Mouse (Mus musculus): ENCODE data around the gene Krtap9-3. TPM values are rescaled to one million over a fixed set of nuclear protein-coding genes. Genes with fewer than 3 reads are reported as not detected.
A peak's percentile ranks its signal among the peaks of the same experiment; 100 is the strongest.
"Not testable (repeated sequence)": the region's sequence is repeated elsewhere in the genome, so short reads cannot be mapped to it uniquely, and the experiment has no call there.

Gene Krtap9-3
- not detected for total RNA-seq (2021)

GRCm38 (mm10) chr11:99597742-99598141, at the start of gene Krtap9-3:
Gene Krtap9-3, minus strand, starts transcription at chr11:99598105.
- DNase-seq: not testable (repeated sequence)

DNA sequence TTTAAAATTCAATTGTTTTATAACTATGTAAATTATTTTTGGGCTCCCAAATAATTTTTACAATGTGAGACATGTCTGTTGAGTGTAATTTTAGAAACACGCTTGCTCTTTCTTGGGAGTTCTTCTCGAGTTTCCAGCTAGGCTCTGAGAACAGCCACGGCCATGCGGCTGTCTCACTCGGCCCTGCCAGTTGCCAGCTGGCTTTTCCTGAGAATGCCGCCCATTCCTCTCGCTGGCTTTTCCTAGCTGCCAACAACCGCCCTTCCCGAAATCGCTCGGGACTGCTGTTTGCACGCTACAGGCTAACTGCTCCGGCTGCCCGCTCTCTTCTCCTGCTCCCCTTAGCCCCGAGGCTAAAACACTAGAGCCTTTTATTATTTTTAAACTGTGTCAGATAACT, 48.5 kb upstream of the Krtap9-3 start:
- no peak for DNase-seq

- DNase-seq: no peak
Measured at GRCm38 (mm10) chr11:99644351-99644750, 46.4 kb upstream of the Krtap9-3 start.

GRCm38 (mm10) chr11:99643635-99644139, 45.8 kb upstream of the Krtap9-3 start, which contains the start of gene Krtap4-7:
Gene Krtap4-7, minus strand, starts transcription at chr11:99644089.
- not testable (repeated sequence) for DNase-seq

DNA sequence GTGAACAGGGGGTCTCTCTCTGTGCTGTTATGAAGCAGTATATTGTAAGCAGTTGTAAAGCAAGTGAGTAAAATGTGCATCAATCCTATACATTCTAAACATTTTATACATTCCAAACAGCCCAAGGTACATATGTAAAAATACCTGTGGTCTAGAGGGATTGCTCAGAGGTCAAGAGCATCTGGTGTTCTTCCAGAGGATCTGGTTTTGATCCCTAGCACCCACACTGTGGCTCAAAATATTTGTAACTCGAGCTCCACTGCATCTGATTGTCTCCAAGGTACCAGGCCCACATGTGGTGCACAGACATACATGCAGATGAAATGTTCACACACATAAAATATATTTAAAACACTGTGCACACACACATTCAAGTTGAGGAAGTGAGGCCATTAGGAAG, 43.0 kb upstream of the Krtap9-3 start:
- no peak for DNase-seq

DNA sequence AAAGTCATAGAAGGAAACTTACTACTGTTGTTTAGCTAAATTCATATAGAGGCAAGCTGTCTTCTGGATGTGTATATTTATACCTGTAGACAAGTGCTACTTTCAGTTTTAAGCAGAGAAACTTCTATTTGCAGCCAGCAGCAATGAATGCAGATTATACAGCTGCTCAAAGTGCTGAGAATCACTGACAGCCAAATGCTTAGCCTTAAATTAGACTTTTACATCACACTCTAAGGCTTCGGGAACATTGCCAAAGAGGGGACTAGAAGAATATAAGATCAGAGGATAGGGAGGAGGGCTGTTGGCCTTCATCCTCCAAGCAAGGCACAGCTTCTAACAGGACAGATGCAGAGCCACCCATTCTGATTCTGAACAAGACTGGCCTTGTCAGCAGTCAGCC, 39.2 kb upstream of the Krtap9-3 start:
- no peak for DNase-seq

- no peak for DNase-seq
Measured at GRCm38 (mm10) chr11:99634653-99635134, 36.8 kb upstream of the Krtap9-3 start, which contains the start of gene Krtap4-2. Gene Krtap4-2, minus strand, starts transcription at chr11:99635084.

DNA sequence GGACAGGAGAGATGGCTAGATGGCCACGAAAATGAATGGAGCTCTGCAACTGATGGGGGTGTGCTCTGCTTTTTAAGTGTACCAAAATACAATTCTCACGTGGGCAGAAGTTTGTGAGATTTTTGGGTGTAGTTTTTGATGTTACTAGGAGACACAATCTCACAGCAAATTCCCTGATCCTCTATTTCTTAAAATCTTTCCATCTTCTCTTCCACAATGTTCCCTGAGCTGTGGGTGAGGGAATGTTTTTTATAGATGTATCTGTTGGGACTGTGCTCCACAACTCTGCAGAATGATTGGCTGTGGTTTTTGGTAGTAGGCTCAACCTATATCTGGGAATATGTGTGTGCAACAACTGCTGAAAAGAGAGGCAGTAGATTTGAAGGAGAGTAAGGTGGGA, 35.4 kb upstream of the Krtap9-3 start:
- DNase-seq: no peak

DNA sequence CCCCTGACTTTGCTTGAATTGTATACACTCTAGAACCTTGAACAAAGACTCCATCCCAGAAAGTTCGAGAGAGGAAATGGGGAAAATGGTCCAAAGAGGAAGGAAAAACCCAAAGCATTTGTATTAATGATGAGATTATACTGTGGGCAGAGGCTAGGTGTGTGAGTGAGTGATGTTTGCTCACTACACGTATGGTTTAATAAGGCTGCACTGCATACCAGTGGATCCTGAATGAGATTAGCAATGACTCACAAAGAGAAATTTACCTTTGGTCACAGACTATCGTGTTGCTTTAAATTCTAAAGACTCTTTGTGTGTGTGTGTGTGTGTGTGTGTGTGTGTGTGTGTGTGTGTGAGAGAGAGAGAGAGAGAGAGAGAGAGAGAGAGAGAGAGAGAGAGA, 33.0 kb upstream of the Krtap9-3 start:
- DNase-seq: no peak

GRCm38 (mm10) chr11:99628138-99628537, 30.2 kb upstream of the Krtap9-3 start, which contains the start of gene Krtap4-1:
Gene Krtap4-1, minus strand, starts transcription at chr11:99628238.
- no peak for DNase-seq

GRCm38 (mm10) chr11:99620335-99620734, 22.4 kb upstream of the Krtap9-3 start, which contains the start of gene Gm11562:
Gene Gm11562, minus strand, starts transcription at chr11:99620435.
- DNase-seq: no peak

GRCm38 (mm10) chr11:99614796-99615363, 17.0 kb upstream of the Krtap9-3 start, which contains the start of gene Krtap2-4:
Gene Krtap2-4, minus strand, starts transcription at chr11:99614846.
- no peak for DNase-seq

GRCm38 (mm10) chr11:99610089-99610488, 12.2 kb upstream of the Krtap9-3 start, which contains the start of gene Gm11937:
Gene Gm11937, minus strand, starts transcription at chr11:99610189.
- DNase-seq: not testable (repeated sequence)

GRCm38 (mm10) chr11:99609126-99609525, 11.2 kb upstream of the Krtap9-3 start:
- peak; percentile 32 to 37 for DNase-seq

DNA sequence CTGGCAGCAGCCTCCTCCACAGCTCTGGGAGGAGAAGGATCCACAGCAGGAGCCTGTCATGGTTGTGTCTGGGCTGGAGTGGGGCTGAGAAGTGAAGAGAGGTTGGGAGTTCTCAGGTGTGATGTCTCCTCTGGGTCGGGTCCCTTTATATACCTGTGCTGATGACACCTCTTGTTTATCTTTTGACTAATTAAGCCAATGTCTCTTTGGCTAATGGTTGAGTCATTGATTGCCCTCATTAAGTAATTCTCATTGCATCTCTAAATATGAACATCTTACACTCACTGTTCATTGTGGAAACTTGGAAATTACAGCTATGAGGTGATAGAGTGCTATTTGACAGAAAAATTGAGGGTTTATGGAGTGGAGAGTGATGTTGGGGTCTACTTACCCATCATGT, 5.3 kb upstream of the Krtap9-3 start, which contains the start of gene Gm11938:
Gm11938 (minus strand) TSS at position 101 of the 400 bp plus-strand sequence.
- not testable (repeated sequence) for DNase-seq

DNA sequence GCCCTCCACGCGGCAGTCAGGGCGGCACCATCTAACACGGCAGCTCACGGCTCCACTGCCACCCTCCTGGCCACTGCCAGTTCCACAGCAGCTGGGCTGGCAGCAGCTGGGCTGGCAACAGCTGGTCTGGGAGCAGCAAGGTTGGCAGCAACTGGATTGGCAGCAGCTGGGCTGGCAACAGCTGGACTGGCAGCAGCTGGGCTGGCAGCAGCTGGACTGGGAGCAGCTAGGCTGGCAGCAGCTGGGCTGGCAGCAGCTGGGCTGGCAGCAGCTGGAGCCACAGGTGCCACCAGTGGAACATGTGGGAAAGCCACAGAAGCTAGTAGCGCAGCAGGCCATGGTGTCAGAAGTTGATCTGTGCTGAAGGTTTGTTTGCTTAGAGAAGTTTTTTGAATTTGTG, 6.9 kb downstream of the Krtap9-3 start, which contains the start of gene Krtap1-3:
Krtap1-3 (minus strand) TSS at position 359 of the 400 bp plus-strand sequence.
- no peak for DNase-seq

- DNase-seq: peak; percentile 41 to 49
Measured at GRCm38 (mm10) chr11:99585096-99585495, 12.8 kb downstream of the Krtap9-3 start.

DNA sequence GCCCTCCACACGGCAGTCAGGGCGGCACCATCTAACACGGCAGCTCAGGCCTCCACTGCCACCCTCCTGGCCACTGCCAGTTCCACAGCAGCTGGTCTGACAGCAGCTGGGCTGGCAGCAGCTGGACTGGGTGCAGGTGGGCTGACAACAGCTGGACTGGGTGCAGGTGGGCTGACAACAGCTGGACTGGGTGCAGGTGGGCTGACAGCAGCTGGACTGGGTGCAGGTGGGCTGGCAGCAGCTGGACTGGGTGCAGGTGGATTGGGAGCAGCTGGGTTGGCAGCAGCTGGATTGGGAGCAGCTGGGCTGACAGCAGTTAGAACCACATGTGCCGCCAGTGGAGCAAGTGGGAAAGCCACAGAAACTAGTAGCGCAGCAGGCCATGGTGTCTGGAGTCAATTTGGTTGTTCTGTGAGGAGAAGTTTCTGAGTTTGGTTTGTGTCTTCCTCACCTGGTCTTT, 14.6 kb downstream of the Krtap9-3 start, which contains the start of gene Krtap1-4:
Krtap1-4 (minus strand) TSS at position 410 of the 460 bp plus-strand sequence.
- DNase-seq: no peak

DNA sequence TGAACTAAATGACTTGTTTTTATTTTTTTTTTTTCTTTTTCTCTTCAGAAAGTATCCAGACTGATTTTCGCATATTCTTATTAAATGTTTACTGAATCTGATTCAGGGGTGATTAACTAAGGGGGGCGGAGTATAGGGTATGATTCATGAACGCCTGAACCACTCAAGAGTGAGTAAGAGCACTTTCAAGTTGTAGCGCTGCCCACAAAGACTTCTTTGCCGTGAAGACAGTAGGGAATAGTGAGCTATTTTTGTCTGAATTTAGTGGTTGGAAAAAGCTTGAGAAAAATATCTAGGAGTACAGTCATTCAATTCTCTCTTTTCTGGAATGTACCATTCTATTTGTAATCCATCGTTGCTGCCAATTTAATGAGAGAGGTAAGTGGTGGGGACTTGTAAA, 16.3 kb downstream of the Krtap9-3 start:
- DNase-seq: no peak

DNA sequence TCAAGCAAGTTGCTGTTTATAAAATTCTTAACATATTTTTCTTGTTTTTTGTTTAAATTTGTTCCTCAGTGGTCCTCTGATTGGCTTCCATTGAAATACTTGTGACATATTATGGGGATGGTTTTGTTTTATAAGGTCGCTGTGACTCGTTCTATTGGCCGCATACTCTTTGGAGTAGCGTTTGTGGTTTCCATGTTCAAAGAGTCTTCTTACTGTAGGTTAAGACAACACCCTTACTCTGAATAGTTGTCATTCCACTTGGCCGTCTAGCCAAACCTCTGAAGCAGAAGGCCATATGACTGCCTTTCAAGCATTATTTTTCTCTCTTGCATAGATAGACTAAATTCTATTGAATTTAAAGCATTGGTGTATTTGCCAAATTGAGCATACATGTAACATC, 16.9 kb downstream of the Krtap9-3 start:
- no peak for DNase-seq

- no peak for DNase-seq
Measured at GRCm38 (mm10) chr11:99580636-99581035, 17.3 kb downstream of the Krtap9-3 start, which contains the start of gene Krtap1-5. Gene Krtap1-5, minus strand, starts transcription at chr11:99581016.

DNA sequence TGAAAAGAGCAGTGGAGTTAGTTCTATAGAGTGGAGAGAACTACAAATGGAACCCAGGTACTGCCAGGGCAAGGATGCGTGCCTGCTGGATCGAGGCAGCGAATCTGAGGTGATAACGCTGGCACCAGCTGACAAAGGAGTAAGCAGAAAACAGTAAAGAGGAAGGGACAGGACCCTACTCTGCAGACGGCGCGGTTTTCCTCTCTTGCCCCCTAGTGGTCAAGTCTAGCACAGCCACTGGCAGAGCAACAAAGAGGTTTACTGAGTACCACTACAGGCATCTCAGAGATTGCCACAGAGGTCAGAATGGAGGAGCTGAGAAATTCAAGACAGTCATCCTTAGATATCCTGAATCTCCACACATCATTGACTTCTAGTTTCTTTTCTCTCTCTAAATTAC, 23.8 kb downstream of the Krtap9-3 start:
- peak; percentile 50 to 63 for DNase-seq

DNA sequence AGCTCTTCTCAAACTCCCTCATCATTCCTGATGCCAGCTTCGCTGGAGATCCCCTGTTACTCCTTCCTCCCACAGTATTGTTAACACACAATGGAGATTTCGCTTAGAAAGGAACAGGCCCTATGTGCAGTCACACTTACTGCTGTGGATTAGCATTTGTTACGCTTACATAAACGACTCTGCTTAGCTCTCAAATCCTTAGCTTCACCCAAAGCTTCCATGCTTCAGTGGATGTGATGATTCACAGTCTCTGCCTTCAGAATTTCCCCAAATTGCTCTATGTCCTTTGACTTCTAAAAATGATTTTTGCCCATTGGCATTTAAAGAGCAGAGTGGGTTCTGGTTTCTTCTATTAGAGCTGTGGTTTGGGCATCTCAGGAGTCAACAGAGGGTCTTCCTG, 24.7 kb downstream of the Krtap9-3 start:
- DNase-seq: no peak

All from layer of hippocampus, postnatal 36 days (tissue).